Mouse (Mus musculus) heart, postnatal 14 days (tissue): ENCODE measurements around the gene Rapgef4. TPM values are rescaled to one million over a fixed set of nuclear protein-coding genes. Genes with fewer than 3 reads are reported as not detected.

Source experiments
- DNase-seq, 2 experiments: peaks; one replicate each; pipeline ENCODE4 v3.0.0; 2021 to 2022
- intact Hi-C: fragments of 180-260 bp; cut with DNase I; formaldehyde crosslinking; loops from one replicate; pipeline ENCODE4 v1.15.1; 2025
- total RNA-seq, 2 experiments: library from RNA; stranded (reverse); gene quantifications; 2 replicates each; pipeline ENCODE4 v1.2.3; 2021

Gene Rapgef4
- total RNA-seq, 2 experiments from 2014 or later: 18.9 to 19.3 TPM

- intact Hi-C loops: loop anchor here (2.0 to 10.0 kb wide), 2 partner anchors 41 to 189 kb away; partner anchors contain the start of gene Cdca7
Observed at GRCm38 (mm10) chr2:72285256-72285887, 304.3 kb downstream of the Rapgef4 start, which contains the start of gene Map3k20. Map3k20 (plus strand) TSS chr2:72285637.

GRCm38 (mm10) chr2:72285888-72286661 lies 305.0 kb downstream of the Rapgef4 start:
- intact Hi-C loops: loop anchor here (2.0 to 10.0 kb wide), 2 partner anchors 41 to 189 kb away; partner anchors contain the start of gene Cdca7
- DNase-seq: peak; percentile 57 to 61

More at GRCm38 (mm10) chr2:72285256-72285887, 304.3 kb downstream of the Rapgef4 start, which contains the start of gene Map3k20:
- peak; percentile 84 for DNase-seq

GRCm38 (mm10) chr2:72287142-72287541 lies 306.1 kb downstream of the Rapgef4 start:
- intact Hi-C loops: loop anchor here (10.0 kb wide), 1 partner anchor 188 kb away; the partner anchor contains the start of gene Cdca7
- DNase-seq: peak in 1 of 2 experiments; percentile 34

GRCm38 (mm10) chr2:72288932-72289534 lies 308.0 kb downstream of the Rapgef4 start:
- intact Hi-C loops: loop anchor here (10.0 kb wide), 1 partner anchor 186 kb away; the partner anchor contains the start of gene Cdca7
- DNase-seq: no peak

- no peak for DNase-seq
- intact Hi-C loops: no loop called here
Observed at GRCm38 (mm10) chr2:72291103-72291502, 310.1 kb downstream of the Rapgef4 start.

GRCm38 (mm10) chr2:72292573-72292972 lies 311.5 kb downstream of the Rapgef4 start:
- intact Hi-C loops: no loop called here
- DNase-seq: no peak

DNA sequence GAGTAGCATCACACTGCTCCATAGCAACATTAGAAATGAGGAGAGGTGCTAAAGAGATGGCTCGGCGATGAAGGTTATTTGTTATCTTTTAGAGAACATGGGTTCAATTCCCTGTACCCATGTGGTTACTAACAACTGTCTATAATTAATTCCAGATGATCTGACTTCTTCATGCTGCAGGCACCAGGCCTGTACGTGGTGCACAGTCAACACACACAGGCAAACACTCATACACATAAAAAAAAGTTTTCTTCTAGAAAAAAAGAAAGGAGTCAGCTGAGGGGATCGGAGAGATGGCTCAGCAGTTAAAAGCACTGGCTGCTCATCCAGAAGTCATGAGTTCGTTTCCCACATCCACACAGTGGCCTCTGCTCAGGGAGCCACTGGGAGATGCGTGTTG lies 314.0 kb downstream of the Rapgef4 start:
- intact Hi-C loops: no loop called here
- no peak for DNase-seq

GRCm38 (mm10) chr2:72296984-72297715 lies 316.1 kb downstream of the Rapgef4 start:
- intact Hi-C loops: loop anchor here (1.0 kb wide), 1 partner anchor 62 kb away; no protein-coding TSS in a partner anchor
- DNase-seq: no peak

DNA sequence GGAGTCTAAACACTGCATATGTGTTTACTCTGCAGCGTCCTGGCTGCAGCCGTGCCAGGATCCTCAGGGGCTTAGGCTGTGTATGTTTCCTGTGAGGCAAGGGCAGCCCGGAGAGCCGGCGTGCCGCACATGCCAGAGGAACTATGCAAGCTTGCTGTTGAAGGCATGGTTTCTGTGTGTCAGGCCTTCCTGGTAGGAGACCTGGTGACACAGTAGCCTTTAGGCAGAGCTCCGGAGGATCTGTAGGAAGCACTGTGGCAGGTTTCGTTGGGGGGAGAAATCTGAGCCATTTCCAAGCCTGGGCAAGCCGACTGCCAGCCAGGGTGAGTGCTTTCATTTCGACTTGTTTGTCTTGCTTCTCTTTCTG lies 316.7 kb downstream of the Rapgef4 start:
- intact Hi-C loops: loop anchor here (1.0 kb wide), 2 partner anchors 62 to 93 kb away; no protein-coding TSS in a partner anchor
- peak; percentile 59 to 64 for DNase-seq

DNA sequence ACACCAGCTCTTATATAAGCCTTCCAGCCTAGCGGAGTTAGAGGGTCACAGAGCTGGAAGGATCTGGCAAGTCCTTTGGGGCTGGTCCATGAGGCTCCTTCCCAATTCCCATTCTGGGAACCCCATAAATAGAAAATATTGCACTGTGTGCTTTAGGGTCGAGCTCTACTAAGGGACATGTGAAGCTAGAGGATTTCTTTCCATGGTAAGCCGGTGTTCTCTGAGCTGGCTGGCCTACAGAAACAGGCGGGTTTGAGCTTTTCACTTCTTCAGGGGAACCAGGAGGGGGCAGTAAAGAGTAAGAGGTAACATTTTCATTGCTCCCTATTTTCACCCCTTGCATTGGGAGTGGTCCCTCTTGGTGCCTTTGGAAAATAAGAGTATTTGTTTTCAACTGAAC lies 317.4 kb downstream of the Rapgef4 start:
- intact Hi-C loops: loop anchor here (1.0 kb wide), 1 partner anchor 92 kb away; no protein-coding TSS in a partner anchor
- peak; percentile 39 to 67 for DNase-seq

DNA sequence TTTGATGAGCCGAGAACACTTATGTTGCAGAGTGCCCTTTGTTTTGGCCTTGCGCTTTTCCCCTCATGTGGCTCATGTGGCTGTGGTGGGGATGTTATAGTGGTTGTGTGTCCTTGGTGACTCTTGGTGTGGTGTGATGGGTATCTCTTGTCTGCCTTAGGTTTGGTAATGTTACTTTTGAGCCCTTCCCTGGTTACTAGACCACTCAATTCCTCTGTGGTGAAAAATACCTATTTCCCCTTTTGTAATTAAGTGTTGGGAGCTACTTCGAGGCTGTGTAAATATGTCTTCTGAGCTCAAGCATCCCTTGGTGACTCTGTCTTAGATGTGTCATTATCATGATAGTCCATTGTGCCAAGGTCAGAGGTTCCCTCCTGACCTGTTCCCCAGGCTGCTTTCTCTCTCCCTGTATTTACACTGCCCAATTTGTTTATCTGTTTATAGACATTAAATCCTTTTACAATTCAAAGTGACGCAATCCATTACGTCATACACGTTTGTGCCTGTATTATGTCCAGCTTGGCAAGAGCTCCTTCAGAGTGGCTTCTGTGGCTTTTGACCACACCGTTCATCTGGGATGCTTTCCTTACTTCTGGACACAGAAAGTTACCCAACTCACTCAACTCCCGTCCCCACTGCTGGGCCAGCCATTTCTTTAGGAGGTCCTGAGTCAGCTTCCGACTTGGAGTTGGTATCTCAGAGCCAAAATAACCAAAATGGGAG lies 320.3 kb downstream of the Rapgef4 start:
- no peak for DNase-seq
- intact Hi-C loops: no loop called here

- no peak for DNase-seq
- intact Hi-C loops: no loop called here
Observed at GRCm38 (mm10) chr2:72305738-72306137, 324.7 kb downstream of the Rapgef4 start.

Other genes with a start within 250 kb of the Rapgef4 start
- 10 to 100 TPM; 79.2 to 80.7 TPM for gene Itga6, start 235.6 kb upstream of the Rapgef4 start, total RNA-seq
- 100 to 1,000 TPM in 1 of 2 experiments, 10 to 100 TPM in 1; 98.2 to 107 TPM for gene Pdk1, start 108.0 kb upstream of the Rapgef4 start, total RNA-seq